Mouse (Mus musculus): ENCODE measurements around the gene Cenpb. TPM values are rescaled to one million over a fixed set of nuclear protein-coding genes. Genes with fewer than 3 reads are reported as not detected.

Cenpb gene
- polyA plus RNA-seq, 1 experiment from 2014 or later = 7.0 TPM

- no peaks in the 10 kb centered on the region for H3K27me3 ChIP-seq (ENCODE audit: control insufficient read depth, insufficient read depth, low read length)
- no peak overlapping the region for H3K4me3 ChIP-seq (ENCODE audit: low read depth, low read length)
- no peaks in the 10 kb centered on the region for H3K9me3 ChIP-seq (ENCODE audit: control insufficient read depth, low read length)
- no peak for ATAC-seq (ENCODE audit: low read depth)
- no peak overlapping the region for H3K9ac ChIP-seq (replicated peaks; ENCODE audit: low read depth, low read length)
- no peak overlapping the region for H3K4me2 ChIP-seq (ENCODE audit: low read depth, low read length)
- 88% methylated on average over 5 of the region's 5 CpGs for WGBS
- H3K27ac ChIP-seq (ENCODE audit: low read depth, low read length) = no peak overlapping the region
- peaks cover 5% of the 10 kb centered on the region; the same call in 1 of the 2 replicates for H3K36me3 ChIP-seq (ENCODE audit: control insufficient read depth, insufficient read depth, low read length)
- no peaks in the 10 kb centered on the region for H3K4me1 ChIP-seq (ENCODE audit: control insufficient read depth, insufficient read depth, low read length)
Observed at GRCm38 (mm10) chr2:131139287-131139686, 40.6 kb downstream of the Cenpb start.

- no peak for ATAC-seq (ENCODE audit: low read depth)
- H3K9ac ChIP-seq (replicated peaks; ENCODE audit: low read depth, low read length) = no peak overlapping the region
- no peaks in the 10 kb centered on the region for H3K9me3 ChIP-seq (ENCODE audit: control insufficient read depth, low read length)
- H3K27ac ChIP-seq (ENCODE audit: low read depth, low read length) = no peak overlapping the region
- no peaks in the 10 kb centered on the region for H3K4me1 ChIP-seq (ENCODE audit: control insufficient read depth, insufficient read depth, low read length)
- H3K4me2 ChIP-seq (ENCODE audit: low read depth, low read length) = no peak overlapping the region
- H3K27me3 ChIP-seq (ENCODE audit: control insufficient read depth, insufficient read depth, low read length) = no peaks in the 10 kb centered on the region
- no peak overlapping the region for H3K4me3 ChIP-seq (ENCODE audit: low read depth, low read length)
- 0 out of 2 replicates have a peak, but pooled peaks cover 3% of the 10 kb centered on the region for H3K36me3 ChIP-seq (ENCODE audit: control insufficient read depth, insufficient read depth, low read length)
- WGBS = 83% methylated on average over 7 of the region's 7 CpGs
Observed at GRCm38 (mm10) chr2:131138760-131139159, 41.1 kb downstream of the Cenpb start.

GRCm38 (mm10) chr2:131138296-131138695, 41.6 kb downstream of the Cenpb start:
- no peaks in the 10 kb centered on the region for H3K4me1 ChIP-seq (ENCODE audit: control insufficient read depth, insufficient read depth, low read length)
- no peaks in the 10 kb centered on the region for H3K9me3 ChIP-seq (ENCODE audit: control insufficient read depth, low read length)
- H3K27me3 ChIP-seq (ENCODE audit: control insufficient read depth, insufficient read depth, low read length) = no peaks in the 10 kb centered on the region
- WGBS = 84% methylated on average over 4 of the region's 4 CpGs
- H3K4me3 ChIP-seq (ENCODE audit: low read depth, low read length) = no peak overlapping the region
- H3K9ac ChIP-seq (replicated peaks; ENCODE audit: low read depth, low read length) = no peak overlapping the region
- no peak overlapping the region for H3K27ac ChIP-seq (ENCODE audit: low read depth, low read length)
- no peak for ATAC-seq (ENCODE audit: low read depth)
- H3K4me2 ChIP-seq (ENCODE audit: low read depth, low read length) = no peak overlapping the region
- 0 out of 2 replicates have a peak, but pooled peaks cover 1% of the 10 kb centered on the region for H3K36me3 ChIP-seq (ENCODE audit: control insufficient read depth, insufficient read depth, low read length)

GRCm38 (mm10) chr2:131135521-131136139, 44.2 kb downstream of the Cenpb start:
- no peaks in the 10 kb centered on the region for H3K9me3 ChIP-seq (ENCODE audit: control insufficient read depth, low read length)
- H3K27me3 ChIP-seq (ENCODE audit: control insufficient read depth, insufficient read depth, low read length) = no peaks in the 10 kb centered on the region
- no peaks in the 10 kb centered on the region for H3K4me1 ChIP-seq (ENCODE audit: control insufficient read depth, insufficient read depth, low read length)
- 74% methylated on average over 11 of the region's 11 CpGs for WGBS
- no peak overlapping the region for H3K9ac ChIP-seq (replicated peaks; ENCODE audit: low read depth, low read length)
- no peak overlapping the region for H3K4me2 ChIP-seq (ENCODE audit: low read depth, low read length)
- no peak overlapping the region for H3K4me3 ChIP-seq (ENCODE audit: low read depth, low read length)
- no peak overlapping the region for H3K27ac ChIP-seq (ENCODE audit: low read depth, low read length)
- ATAC-seq (ENCODE audit: low read depth) = no peak
- H3K36me3 ChIP-seq (ENCODE audit: control insufficient read depth, insufficient read depth, low read length) = no peaks in the 10 kb centered on the region

GRCm38 (mm10) chr2:131134826-131135400, 45.0 kb downstream of the Cenpb start:
- Histone ChIP-seq H3K9me3 (ENCODE audit: control insufficient read depth, low read length) (no peaks in the 10 kb centered on the region), H3K27me3 (ENCODE audit: control insufficient read depth, insufficient read depth, low read length) (no peaks in the 10 kb centered on the region), H3K36me3 (ENCODE audit: control insufficient read depth, insufficient read depth, low read length) (no peaks in the 10 kb centered on the region), H3K9ac (replicated peaks; ENCODE audit: low read depth, low read length) (0 out of 2 replicates have a peak overlapping the region, but pooled peaks have one; percentile 3), H3K4me2 (ENCODE audit: low read depth, low read length) (no peak overlapping the region), H3K4me3 (ENCODE audit: low read depth, low read length) (no peak overlapping the region), H3K4me1 (ENCODE audit: control insufficient read depth, insufficient read depth, low read length) (no peaks in the 10 kb centered on the region), H3K27ac (ENCODE audit: low read depth, low read length) (no peak overlapping the region)
- 92% methylated on average over 8 of the region's 8 CpGs for WGBS
- ATAC-seq (ENCODE audit: low read depth) = no peak

- H3K4me2 ChIP-seq (ENCODE audit: low read depth, low read length) = no peak overlapping the region
- no peaks in the 10 kb centered on the region for H3K27me3 ChIP-seq (ENCODE audit: control insufficient read depth, insufficient read depth, low read length)
- no peaks in the 10 kb centered on the region for H3K4me1 ChIP-seq (ENCODE audit: control insufficient read depth, insufficient read depth, low read length)
- no peaks in the 10 kb centered on the region for H3K9me3 ChIP-seq (ENCODE audit: control insufficient read depth, low read length)
- H3K4me3 ChIP-seq (ENCODE audit: low read depth, low read length) = no peak overlapping the region
- no peaks in the 10 kb centered on the region for H3K36me3 ChIP-seq (ENCODE audit: control insufficient read depth, insufficient read depth, low read length)
- ATAC-seq (ENCODE audit: low read depth) = no peak
- WGBS = 81% methylated on average over 1 of the region's 1 CpGs
- no peak overlapping the region for H3K27ac ChIP-seq (ENCODE audit: low read depth, low read length)
- 0 out of 2 replicates have a peak overlapping the region, but pooled peaks have one; percentile 3 for H3K9ac ChIP-seq (replicated peaks; ENCODE audit: low read depth, low read length)
Observed at GRCm38 (mm10) chr2:131134381-131134780, 45.5 kb downstream of the Cenpb start.

- Histone ChIP-seq H3K4me1 (ENCODE audit: control insufficient read depth, insufficient read depth, low read length) (no peaks in the 10 kb centered on the region), H3K36me3 (ENCODE audit: control insufficient read depth, insufficient read depth, low read length) (no peaks in the 10 kb centered on the region), H3K4me2 (ENCODE audit: low read depth, low read length) (no peak within 1 kb of the TSS), H3K27me3 (ENCODE audit: control insufficient read depth, insufficient read depth, low read length) (no peaks in the 10 kb centered on the region), H3K9ac (replicated peaks; ENCODE audit: low read depth, low read length) (no peak within 1 kb of the TSS), H3K4me3 (ENCODE audit: low read depth, low read length) (no peak within 1 kb of the TSS), H3K27ac (ENCODE audit: low read depth, low read length) (no peak within 1 kb of the TSS), H3K9me3 (ENCODE audit: control insufficient read depth, low read length) (no peaks in the 10 kb centered on the region)
- no peak for ATAC-seq (ENCODE audit: low read depth)
- WGBS = 84% methylated on average over 9 of the region's 9 CpGs
Observed at GRCm38 (mm10) chr2:131132930-131133547, 46.8 kb downstream of the Cenpb start, which contains the start of gene Gm11037. Gm11037 (plus strand) TSS chr2:131133497.

GRCm38 (mm10) chr2:131132111-131132888, 47.6 kb downstream of the Cenpb start:
- ATAC-seq (ENCODE audit: low read depth) = no peak
- no peak overlapping the region for H3K4me2 ChIP-seq (ENCODE audit: low read depth, low read length)
- H3K9me3 ChIP-seq (ENCODE audit: control insufficient read depth, low read length) = no peaks in the 10 kb centered on the region
- H3K27ac ChIP-seq (ENCODE audit: low read depth, low read length) = no peak overlapping the region
- no peak overlapping the region for H3K9ac ChIP-seq (replicated peaks; ENCODE audit: low read depth, low read length)
- H3K4me1 ChIP-seq (ENCODE audit: control insufficient read depth, insufficient read depth, low read length) = peaks cover 3% of the 10 kb centered on the region
- H3K4me3 ChIP-seq (ENCODE audit: low read depth, low read length) = no peak overlapping the region
- no peaks in the 10 kb centered on the region for H3K27me3 ChIP-seq (ENCODE audit: control insufficient read depth, insufficient read depth, low read length)
- WGBS = 81% methylated on average over 10 of the region's 10 CpGs
- H3K36me3 ChIP-seq (ENCODE audit: control insufficient read depth, insufficient read depth, low read length) = no peaks in the 10 kb centered on the region
